Mouse (Mus musculus) neural tube, embryonic 13.5 days (tissue): ENCODE measurements at regions not wholly inside any gene's neighbourhood (a gene's known extent, or its start where the extent isn't known, plus 50 kb on each side); places are given as distances from the start of the nearest gene placed in this dataset.
A peak's percentile ranks its signal among the peaks of the same experiment; 100 is the strongest.

Source experiments
- ATAC-seq: fragments of 200-750 bp; cut with Nextera tagmentation; 2 replicates; pipeline ENCODE4 v1.8.0; 2017; ENCODE audit warnings: low read depth, mild to moderate bottlenecking, moderate TSS enrichment, moderate library complexity
- H3K27ac ChIP-seq: fragments of 300-500 bp; sonication (generic); replicated peaks from 2 replicates; pipeline ENCODE4 v1.5.1; 2015; ENCODE audit warnings: moderate library complexity, mild to moderate bottlenecking, inconsistent platforms
- H3K27me3 ChIP-seq: fragments of 300-500 bp; sonication (generic); 2 replicates; pipeline ENCODE4 v1.6.1; 2015; ENCODE audit warnings: mild to moderate bottlenecking, inconsistent platforms
- H3K36me3 ChIP-seq: fragments of 300-500 bp; sonication (generic); 2 replicates; pipeline ENCODE4 v1.6.1; 2015; ENCODE audit warnings: mild to moderate bottlenecking, inconsistent platforms
- H3K4me1 ChIP-seq: fragments of 300-500 bp; sonication (generic); replicated peaks from 2 replicates; pipeline ENCODE4 v1.6.1; 2015; ENCODE audit warnings: inconsistent platforms
- H3K4me2 ChIP-seq: fragments of 300-500 bp; sonication (generic); 2 replicates; pipeline ENCODE4 v1.6.1; 2015; ENCODE audit warnings: inconsistent platforms, mild to moderate bottlenecking, moderate library complexity
- H3K4me3 ChIP-seq: fragments of 300-500 bp; sonication (generic); 2 replicates; pipeline ENCODE4 v1.5.1; 2015; ENCODE audit warnings: mild to moderate bottlenecking, inconsistent platforms
- H3K9ac ChIP-seq: fragments of 300-500 bp; sonication (generic); 2 replicates; pipeline ENCODE4 v1.6.1; 2015; ENCODE audit warnings: moderate library complexity, mild to moderate bottlenecking, inconsistent platforms
- H3K9me3 ChIP-seq: fragments of 300-500 bp; sonication (generic); 2 replicates; pipeline ENCODE4 v1.6.1; 2016; ENCODE audit warnings: inconsistent platforms
- WGBS: fragments of 180-500 bp; shearing (Covaris S2); methylation state at CpG from one replicate; pipeline ENCODE4 v1.1.7; 2015; 5-methylcytosine and 5-hydroxymethylcytosine counted together

- H3K27me3 ChIP-seq: 0 out of 2 replicates have a peak, but pooled peaks cover 7% of the 10 kb centered on the region
- no peaks in the 10 kb centered on the region for H3K36me3 ChIP-seq
- H3K4me3 ChIP-seq: no peak overlapping the region
- peak; percentile 93 for ATAC-seq
- peaks cover 29% of the 10 kb centered on the region for H3K4me1 ChIP-seq
- peak overlapping the region; percentile 50; the same call in 1 of the 2 replicates for H3K9ac ChIP-seq
- WGBS: 9% methylated on average over 24 of the region's 24 CpGs
- no peaks in the 10 kb centered on the region for H3K9me3 ChIP-seq
- H3K4me2 ChIP-seq: peak overlapping the region; percentile 13; the same call in 1 of the 2 replicates
- H3K27ac ChIP-seq: peak overlapping the region; percentile 82
These were observed 137.6 kb downstream of the Mn1 start for GRCm38 (mm10) chr5:111554551-111555311.

GRCm38 (mm10) chr5:111555312-111555957 is 138.3 kb downstream of the Mn1 start:
- Histone ChIP-seq H3K9me3 (no peaks in the 10 kb centered on the region), H3K27me3 (0 out of 2 replicates have a peak, but pooled peaks cover 6% of the 10 kb centered on the region), H3K4me2 (no peak overlapping the region), H3K9ac (peak overlapping the region; percentile 50; the same call in 1 of the 2 replicates), H3K4me3 (no peak overlapping the region), H3K27ac (peak overlapping the region; percentile 82), H3K36me3 (no peaks in the 10 kb centered on the region), H3K4me1 (peaks cover 26% of the 10 kb centered on the region)
- WGBS: 16% methylated on average over 2 of the region's 5 CpGs
- ATAC-seq: peak; percentile 33

GRCm38 (mm10) chr5:111555981-111556380 is 138.8 kb downstream of the Mn1 start:
- 0 out of 2 replicates have a peak, but pooled peaks have one; percentile 6 for ATAC-seq
- peak overlapping the region; percentile 82 for H3K27ac ChIP-seq
- WGBS: 62% methylated on average over 7 of the region's 7 CpGs

GRCm38 (mm10) chr5:111560432-111560831 is 143.3 kb downstream of the Mn1 start:
- Histone ChIP-seq H3K4me3 (no peak overlapping the region), H3K9me3 (no peaks in the 10 kb centered on the region), H3K27me3 (peaks cover 10% of the 10 kb centered on the region), H3K36me3 (no peaks in the 10 kb centered on the region), H3K4me1 (peaks cover 11% of the 10 kb centered on the region), H3K4me2 (no peak overlapping the region), H3K9ac (no peak overlapping the region), H3K27ac (no peak overlapping the region)
- ATAC-seq: no peak
- whole genome bisulfite sequencing: 51% methylated on average over 9 of the region's 9 CpGs

More at GRCm38 (mm10) chr5:111555981-111556380, 138.8 kb downstream of the Mn1 start:
- H3K27me3 ChIP-seq: peaks cover 6% of the 10 kb centered on the region; the same call in 1 of the 2 replicates
- no peak overlapping the region for H3K9ac ChIP-seq
- H3K4me1 ChIP-seq: peaks cover 26% of the 10 kb centered on the region
- no peaks in the 10 kb centered on the region for H3K9me3 ChIP-seq
- no peaks in the 10 kb centered on the region for H3K36me3 ChIP-seq
- H3K4me3 ChIP-seq: no peak overlapping the region
- no peak overlapping the region for H3K4me2 ChIP-seq

GRCm38 (mm10) chr5:111561301-111561700 is 144.1 kb downstream of the Mn1 start:
- H3K27ac ChIP-seq: no peak overlapping the region
- H3K9me3 ChIP-seq: no peaks in the 10 kb centered on the region
- H3K9ac ChIP-seq: no peak overlapping the region
- H3K4me1 ChIP-seq: 0 out of 2 replicates have a peak, but pooled peaks cover 2% of the 10 kb centered on the region
- 81% methylated on average over 10 of the region's 10 CpGs for WGBS
- no peak for ATAC-seq
- peaks cover 10% of the 10 kb centered on the region for H3K27me3 ChIP-seq
- H3K4me2 ChIP-seq: no peak overlapping the region
- no peaks in the 10 kb centered on the region for H3K36me3 ChIP-seq
- H3K4me3 ChIP-seq: no peak overlapping the region

GRCm38 (mm10) chr5:111570826-111571225 is 153.7 kb downstream of the Mn1 start:
- Histone ChIP-seq H3K4me1 (peaks cover 34% of the 10 kb centered on the region), H3K4me3 (no peak overlapping the region), H3K27ac (no peak overlapping the region), H3K9ac (no peak overlapping the region), H3K27me3 (peaks cover 36% of the 10 kb centered on the region), H3K4me2 (no peak overlapping the region), H3K9me3 (no peaks in the 10 kb centered on the region), H3K36me3 (no peaks in the 10 kb centered on the region)
- ATAC-seq: peak; percentile 72
- 3% methylated on average over 10 of the region's 10 CpGs for WGBS

- no peak overlapping the region for H3K4me2 ChIP-seq
- H3K9me3 ChIP-seq: no peaks in the 10 kb centered on the region
- peaks cover 36% of the 10 kb centered on the region for H3K27me3 ChIP-seq
- H3K27ac ChIP-seq: no peak overlapping the region
- WGBS: 22% methylated on average over 13 of the region's 13 CpGs
- no peaks in the 10 kb centered on the region for H3K36me3 ChIP-seq
- H3K4me3 ChIP-seq: no peak overlapping the region
- no peak for ATAC-seq
- peaks cover 52% of the 10 kb centered on the region for H3K4me1 ChIP-seq
- H3K9ac ChIP-seq: no peak overlapping the region
These were observed 156.2 kb downstream of the Mn1 start for GRCm38 (mm10) chr5:111573265-111573873.

- no peak overlapping the region for H3K4me2 ChIP-seq
- no peak overlapping the region for H3K4me3 ChIP-seq
- no peak overlapping the region for H3K27ac ChIP-seq
- H3K9ac ChIP-seq: 0 out of 2 replicates have a peak overlapping the region, but pooled peaks have one; percentile 17
- peaks cover 62% of the 10 kb centered on the region for H3K4me1 ChIP-seq
- H3K9me3 ChIP-seq: no peaks in the 10 kb centered on the region
- ATAC-seq: no peak
- peaks cover 32% of the 10 kb centered on the region for H3K27me3 ChIP-seq
- WGBS: 23% methylated on average over 8 of the region's 8 CpGs
- H3K36me3 ChIP-seq: no peaks in the 10 kb centered on the region
These were observed 157.2 kb downstream of the Mn1 start for GRCm38 (mm10) chr5:111574219-111574840.

GRCm38 (mm10) chr5:111575376-111575775 is 158.2 kb downstream of the Mn1 start:
- Histone ChIP-seq H3K4me3 (no peak overlapping the region), H3K9me3 (no peaks in the 10 kb centered on the region), H3K27ac (no peak overlapping the region), H3K4me1 (peaks cover 67% of the 10 kb centered on the region), H3K36me3 (no peaks in the 10 kb centered on the region), H3K9ac (no peak overlapping the region), H3K4me2 (no peak overlapping the region), H3K27me3 (peaks cover 28% of the 10 kb centered on the region)
- WGBS: 86% methylated on average over 5 of the region's 5 CpGs
- ATAC-seq: no peak

GRCm38 (mm10) chr5:111577441-111577840 is 156.3 kb upstream of the Gm26897 start:
- 0 out of 2 replicates have a peak overlapping the region, but pooled peaks have one; percentile 3 for H3K9ac ChIP-seq
- no peaks in the 10 kb centered on the region for H3K36me3 ChIP-seq
- H3K4me1 ChIP-seq: peaks cover 77% of the 10 kb centered on the region
- no peaks in the 10 kb centered on the region for H3K9me3 ChIP-seq
- 35% methylated on average over 5 of the region's 5 CpGs for WGBS
- peaks cover 29% of the 10 kb centered on the region for H3K27me3 ChIP-seq
- peak overlapping the region; percentile 56; the same call in 1 of the 2 replicates for H3K27ac ChIP-seq
- no peak overlapping the region for H3K4me2 ChIP-seq
- H3K4me3 ChIP-seq: no peak overlapping the region
- no peak for ATAC-seq

- WGBS: 29% methylated on average over 5 of the region's 5 CpGs
- no peak overlapping the region for H3K9ac ChIP-seq
- ATAC-seq: no peak
- H3K4me1 ChIP-seq: peaks cover 82% of the 10 kb centered on the region
- H3K4me3 ChIP-seq: no peak overlapping the region
- H3K27me3 ChIP-seq: peaks cover 23% of the 10 kb centered on the region
- H3K4me2 ChIP-seq: no peak overlapping the region
- no peaks in the 10 kb centered on the region for H3K9me3 ChIP-seq
- peak overlapping the region; percentile 56; the same call in 1 of the 2 replicates for H3K27ac ChIP-seq
- H3K36me3 ChIP-seq: no peaks in the 10 kb centered on the region
These were observed 155.6 kb upstream of the Gm26897 start for GRCm38 (mm10) chr5:111578088-111578487.
